Mouse (Mus musculus) embryonic fibroblast, embryonic 13.5 days (primary cell): ENCODE results near the gene Gripap1.

Source experiments
- CTCF ChIP-seq: IDR thresholded peaks from 2 replicates; pipeline ENCODE4 v1.5.1; 2011; ENCODE audit warnings: mild to moderate bottlenecking, control low read depth, low read length, moderate library complexity, borderline replicate concordance; ENCODE audit not compliant: insufficient read depth
- POLR2A ChIP-seq: IDR thresholded peaks from 2 replicates; pipeline ENCODE4 v1.6.1; 2011; ENCODE audit warnings: low read depth, mild to moderate bottlenecking, control low read depth, low read length, moderate library complexity

DNA sequence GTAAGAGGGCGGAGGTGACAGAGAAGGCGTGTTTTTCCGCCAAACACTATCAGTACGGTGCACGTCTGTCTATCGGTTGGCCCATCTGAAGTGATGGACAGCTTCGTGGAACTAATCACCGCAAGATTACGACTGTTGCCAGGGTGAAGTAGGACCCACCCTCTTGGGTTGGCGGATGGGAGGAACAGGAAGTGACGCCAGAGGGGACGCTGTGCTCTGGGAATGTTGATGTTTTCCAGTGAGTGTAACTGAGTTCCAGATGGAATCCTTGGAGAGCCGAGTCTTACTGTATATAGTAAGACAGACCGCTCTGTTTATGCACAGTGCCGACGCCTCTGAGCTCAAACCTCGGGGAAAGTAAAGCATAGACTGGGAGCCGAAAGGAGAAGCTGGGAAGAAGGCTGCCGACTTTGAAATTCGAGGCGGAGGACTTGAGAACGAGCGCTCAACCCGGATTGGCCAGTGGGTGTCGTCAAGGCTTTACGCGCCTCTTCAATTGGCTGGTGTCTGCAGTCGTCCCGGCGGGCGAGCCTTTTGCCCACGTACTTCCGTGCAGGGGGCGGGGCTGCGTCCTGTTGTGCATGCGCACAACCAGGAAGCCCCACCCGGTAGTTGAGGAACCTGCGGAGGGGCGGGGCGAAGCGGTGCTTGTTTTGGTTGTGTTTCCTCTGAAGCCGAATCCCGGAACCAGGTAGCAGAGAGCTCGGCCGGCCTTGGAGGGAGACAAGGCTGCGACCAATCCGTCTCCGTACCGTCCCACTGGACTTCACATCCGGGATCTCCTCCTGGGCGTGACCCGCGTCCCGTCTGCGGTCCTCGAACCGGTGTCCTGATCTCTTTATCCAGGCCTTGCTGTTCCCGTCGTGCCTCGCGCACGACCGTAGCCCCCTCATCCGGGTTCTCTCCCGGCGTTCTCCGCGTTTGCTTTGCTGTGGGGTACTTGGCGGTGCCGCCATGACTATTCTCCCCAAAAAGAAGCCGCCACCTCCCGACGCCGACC lies 51.9 kb downstream of the Gripap1 start, which contains the start of gene Otud5:
- TF ChIP-seq POLR2A (peak; percentile 50), CTCF (no peak)
